Mouse (Mus musculus) embryo, embryonic 11.5 days (tissue): ENCODE results near the gene Gpx2.

Experiments
- DNase-seq: peaks from one replicate; pipeline ENCODE4 v3.0.0-alpha.2; 2012; ENCODE audit warnings: low read depth, low spot score

The Gpx2 gene

DNA sequence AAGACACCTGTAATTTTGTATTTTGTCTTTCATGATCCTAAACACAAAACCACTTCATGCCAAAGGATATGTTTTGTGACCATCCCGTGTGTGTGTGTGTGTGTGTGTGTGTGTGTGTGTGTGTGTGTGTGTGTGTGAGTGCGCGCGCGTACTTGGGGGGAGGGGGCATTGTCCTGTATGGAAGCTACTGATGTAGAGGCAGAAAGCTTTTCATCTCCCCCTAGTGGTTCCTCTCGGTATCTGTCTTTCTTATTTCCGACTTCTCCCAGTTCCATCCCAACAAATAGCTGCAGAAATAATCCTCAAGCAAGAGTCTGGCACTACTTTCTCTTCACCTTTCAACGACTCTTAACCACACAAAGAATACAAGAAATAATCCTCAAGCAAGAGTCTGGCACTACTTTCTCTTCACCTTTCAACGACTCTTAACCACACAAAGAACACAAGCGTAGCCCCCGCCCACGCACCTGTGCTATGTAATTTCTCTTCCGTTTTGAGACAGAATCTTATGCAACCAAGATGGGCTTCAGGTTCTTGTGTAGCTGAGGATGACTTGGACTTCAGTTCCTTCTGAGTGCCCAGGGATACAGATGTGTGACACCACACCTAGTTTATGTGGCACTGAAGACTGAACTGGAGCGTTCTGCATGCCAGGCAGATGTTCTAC lies 42.6 kb downstream of the Gpx2 start:
- DNase-seq: peak; percentile 29

DNA sequence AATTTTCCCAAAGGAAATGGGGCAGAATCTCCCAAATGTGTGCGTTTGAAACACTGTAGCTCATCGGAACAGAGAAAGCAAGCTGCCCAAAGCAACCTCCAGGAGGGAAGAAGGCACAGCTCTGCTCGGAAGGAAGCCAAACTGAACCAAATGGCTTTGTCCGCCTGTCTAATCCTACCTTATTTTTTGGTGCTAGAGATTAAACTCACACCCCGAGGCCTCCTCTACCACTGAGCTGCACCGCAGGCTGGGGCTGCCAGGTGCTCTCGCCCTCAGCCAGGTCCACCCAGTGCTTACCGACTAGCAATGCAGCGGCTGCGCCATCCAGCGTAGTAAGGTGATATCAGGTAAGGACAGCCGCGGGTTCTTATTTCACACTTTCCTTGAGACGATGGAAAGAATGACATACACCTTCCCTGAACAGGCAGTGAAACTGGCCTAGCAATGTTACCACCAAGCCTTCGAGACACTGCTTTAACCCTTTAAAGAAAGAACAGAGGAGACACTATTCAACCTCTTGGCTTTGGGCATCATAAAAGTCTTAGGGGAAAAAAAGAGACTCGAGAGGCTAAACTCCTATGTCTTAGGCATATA lies 44.4 kb downstream of the Gpx2 start:
- no peak for DNase-seq
